Mouse (Mus musculus) urinary bladder, adult 2 months (tissue): Measurements from ENCODE around the gene Nfia. TPM values are rescaled to one million over a fixed set of nuclear protein-coding genes. Genes with fewer than 3 reads are reported as not detected.
A peak's percentile ranks its signal among the peaks of the same experiment; 100 is the strongest.

Experiments used
- DNase-seq: peaks from one replicate; pipeline ENCODE4 v3.0.0; 2022; ENCODE audit warnings: low spot score
- polyA plus RNA-seq: library from polyadenylated mRNA; depleted of rRNA; stranded (reverse); fragments of >200 nt; gene quantifications from 2 replicates; pipeline ENCODE4 v1.2.3, GENCODE M21; 2012

The Nfia gene
- polyA plus RNA-seq, 1 experiment: 19.6 TPM

DNA sequence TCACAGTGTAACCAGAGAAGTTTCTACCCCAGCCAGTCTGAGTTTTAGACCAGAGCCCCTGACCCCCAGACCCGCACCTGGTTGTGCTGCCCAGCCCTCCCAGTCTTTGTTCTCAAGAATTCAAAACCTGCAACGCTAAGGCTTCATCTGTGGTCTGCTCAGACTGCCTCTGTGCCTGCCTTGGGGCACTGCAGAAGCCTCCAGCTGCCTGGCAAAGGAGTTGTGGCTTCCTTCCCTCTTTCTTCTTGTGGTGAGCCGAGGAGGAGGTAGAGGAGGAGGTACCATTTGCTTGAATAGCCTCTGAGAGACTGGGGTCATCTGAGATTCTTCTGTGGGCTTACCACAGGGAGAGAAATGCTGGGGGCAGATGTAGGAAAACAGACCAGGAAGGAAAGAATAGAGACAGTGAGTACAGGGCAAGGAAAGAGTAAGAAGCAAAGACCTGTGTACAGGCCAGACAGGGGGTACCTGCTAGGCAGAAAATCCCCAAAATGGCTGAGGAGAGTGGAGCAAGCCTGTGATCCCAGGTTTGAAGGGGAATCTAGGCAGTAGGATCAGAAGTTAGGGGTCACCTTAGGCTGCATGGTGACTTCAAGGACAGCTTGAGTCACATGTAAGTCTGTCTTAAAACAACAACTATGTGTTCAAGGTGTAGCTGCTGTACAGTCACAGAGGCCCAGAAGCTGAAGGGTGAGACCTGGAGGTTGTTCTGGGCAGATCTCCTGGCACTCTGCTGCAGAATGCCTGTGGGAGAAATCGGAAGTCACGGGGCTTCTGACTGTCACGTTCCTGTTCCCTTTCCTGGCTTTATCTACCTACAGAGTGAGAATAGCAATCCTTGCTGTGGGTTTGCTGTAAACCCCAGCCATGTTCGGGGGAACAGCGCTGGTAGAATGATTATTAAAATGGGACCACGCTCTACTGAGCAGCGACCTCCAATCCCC, 328.9 kb downstream of the Nfia start:
- DNase-seq: no peak

DNA sequence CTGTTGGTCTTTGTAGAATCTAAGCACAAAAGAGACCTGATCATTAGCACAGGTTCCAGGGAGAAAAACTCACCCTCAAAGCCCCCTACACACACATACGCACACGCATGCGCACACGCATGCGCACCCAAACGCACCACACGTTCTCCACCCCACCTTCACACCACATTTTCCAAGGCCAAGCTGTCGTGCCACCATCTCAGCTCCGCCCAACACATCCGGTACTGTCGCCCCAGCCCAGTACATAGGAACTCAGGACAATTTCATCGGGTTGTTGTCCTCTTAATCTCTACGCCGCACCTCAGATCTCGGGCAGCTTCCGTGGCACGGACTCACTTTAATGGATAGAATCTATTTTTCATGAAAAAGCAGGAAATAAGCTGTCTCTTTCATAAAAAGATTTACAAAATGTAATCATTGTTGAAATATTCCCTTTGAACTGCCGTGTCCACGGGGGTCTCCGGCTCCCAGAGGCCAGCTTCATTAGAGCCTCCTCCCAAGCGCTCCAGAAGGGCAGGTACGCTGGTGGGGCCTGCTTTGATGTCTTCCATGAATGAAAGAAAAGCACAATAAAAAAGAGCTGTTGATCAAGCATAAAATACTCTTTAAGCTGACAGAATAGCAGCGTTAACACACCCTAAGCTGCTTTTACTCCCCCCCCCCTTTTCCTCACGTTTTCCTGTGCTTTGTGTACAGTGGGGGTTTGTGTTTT, 330.2 kb downstream of the Nfia start:
- DNase-seq: no peak

DNA sequence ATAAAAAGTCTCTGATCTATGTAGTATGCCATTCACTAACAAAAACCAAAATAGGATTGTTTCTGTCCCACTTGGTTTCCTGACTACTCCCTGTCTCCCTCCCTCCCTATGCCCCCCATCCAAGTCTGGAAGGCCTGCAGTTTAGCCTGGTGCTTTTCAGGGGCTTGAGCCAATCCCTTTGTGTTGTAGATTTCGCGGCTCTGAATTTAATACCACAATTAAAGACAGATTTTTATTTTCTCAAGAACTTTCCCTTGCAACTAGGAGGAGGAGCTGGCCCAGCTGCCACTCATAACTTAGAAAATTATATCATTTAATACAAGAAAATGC, 330.8 kb downstream of the Nfia start:
- no peak for DNase-seq

DNA sequence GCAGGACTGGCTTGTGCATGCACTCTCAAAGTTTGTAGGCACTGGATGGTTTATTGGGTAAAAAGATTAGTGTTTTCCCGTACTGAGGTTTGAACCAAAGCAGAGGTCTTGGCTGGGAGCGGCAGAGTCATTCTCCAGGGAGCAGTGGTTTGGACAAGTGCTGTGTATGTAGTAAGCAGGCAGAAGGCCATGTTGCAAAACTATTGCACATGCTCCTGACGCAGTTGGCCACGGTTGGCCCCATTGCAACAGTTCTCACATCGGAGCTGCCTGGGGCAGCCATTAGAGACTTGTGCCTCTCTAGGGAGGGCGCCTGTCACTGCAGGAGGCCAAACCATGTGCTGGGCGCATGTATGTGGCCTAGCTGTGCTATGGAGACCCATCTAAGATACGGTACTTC, 331.6 kb downstream of the Nfia start:
- DNase-seq: peak; percentile 32

DNA sequence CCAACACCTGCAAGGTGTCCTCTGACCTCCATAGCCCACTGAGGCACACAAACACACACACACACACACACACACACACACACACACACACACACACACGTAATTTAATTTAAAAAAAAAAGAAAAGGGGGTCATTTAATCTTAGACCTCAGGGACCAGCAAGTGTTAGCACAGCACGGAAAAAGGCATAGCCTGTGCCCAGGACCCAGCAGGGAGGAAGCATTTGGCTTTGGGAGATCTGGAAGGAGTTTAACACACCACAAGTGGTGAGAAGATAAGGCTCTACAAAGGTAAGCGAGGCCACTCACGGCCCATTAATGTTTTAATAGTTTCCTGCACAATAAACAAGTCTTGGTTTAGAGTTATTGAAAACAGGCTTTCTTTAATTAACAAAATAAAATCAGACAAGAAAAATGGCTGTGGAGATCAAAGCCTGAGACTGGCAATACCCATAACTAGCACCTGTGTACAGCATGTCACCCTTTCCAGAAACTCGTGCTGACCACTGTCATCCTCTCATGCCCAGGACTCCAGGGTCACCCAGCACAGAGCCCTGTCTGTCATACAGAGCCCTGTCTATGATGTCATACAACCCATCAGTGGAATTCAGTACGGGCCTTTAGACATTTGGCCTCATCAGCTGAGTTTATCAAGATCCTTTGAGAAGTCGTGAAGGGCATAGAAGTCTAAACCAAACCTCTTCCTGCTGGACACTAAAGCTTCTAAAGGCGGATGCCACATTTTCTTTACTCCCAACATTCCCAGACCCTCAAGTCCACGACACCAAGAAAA, 332.6 kb downstream of the Nfia start:
- DNase-seq: no peak

DNA sequence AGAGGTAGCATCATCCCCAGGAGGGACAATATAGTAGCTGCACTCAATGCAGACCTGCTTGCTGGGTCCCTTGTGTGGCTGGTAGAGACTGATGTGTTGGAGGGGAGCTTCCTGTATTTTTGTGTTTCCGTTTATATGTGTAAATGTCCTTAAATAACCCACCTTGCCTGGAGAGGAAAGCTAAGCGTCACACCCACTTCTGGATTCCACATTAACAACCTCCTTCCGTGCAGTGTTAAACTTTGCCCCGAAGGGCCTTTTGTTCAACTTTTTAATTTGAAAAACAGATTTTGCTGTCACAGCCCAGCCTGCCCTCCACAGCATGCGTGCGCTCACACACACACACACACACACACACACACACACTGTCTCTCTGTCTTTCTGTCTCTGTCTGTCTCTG, 333.4 kb downstream of the Nfia start:
- no peak for DNase-seq

DNA sequence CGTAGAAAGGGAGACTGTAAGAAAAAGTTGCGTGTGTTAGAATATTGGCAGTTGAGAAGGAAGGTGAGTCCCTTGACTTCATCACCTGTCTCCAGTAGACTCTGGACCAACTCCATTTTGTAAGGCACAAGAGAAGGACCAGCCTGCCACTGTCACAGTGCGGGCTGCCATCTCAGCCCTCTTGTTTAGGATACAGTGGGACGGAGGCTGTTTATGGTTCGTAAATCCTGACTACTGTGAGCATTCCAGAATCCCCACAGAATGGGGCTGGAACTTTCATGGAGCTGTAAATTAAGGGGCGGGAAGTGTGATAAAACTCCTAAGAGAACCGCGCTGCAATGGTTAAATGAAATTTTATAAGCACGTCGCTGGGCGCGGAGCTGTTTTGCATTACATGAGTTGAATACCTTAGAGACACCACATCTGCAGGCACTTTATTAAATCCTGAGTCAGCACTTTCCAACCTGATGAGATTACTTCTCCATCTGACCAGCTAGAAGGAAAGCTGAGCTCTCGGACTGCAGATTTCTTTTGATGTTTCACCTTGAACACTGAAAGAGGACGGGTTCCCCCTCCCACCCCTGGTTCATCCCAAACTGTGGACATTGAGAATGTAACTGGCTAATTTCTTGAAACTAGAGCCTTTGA, 334.0 kb downstream of the Nfia start:
- no peak for DNase-seq

DNA sequence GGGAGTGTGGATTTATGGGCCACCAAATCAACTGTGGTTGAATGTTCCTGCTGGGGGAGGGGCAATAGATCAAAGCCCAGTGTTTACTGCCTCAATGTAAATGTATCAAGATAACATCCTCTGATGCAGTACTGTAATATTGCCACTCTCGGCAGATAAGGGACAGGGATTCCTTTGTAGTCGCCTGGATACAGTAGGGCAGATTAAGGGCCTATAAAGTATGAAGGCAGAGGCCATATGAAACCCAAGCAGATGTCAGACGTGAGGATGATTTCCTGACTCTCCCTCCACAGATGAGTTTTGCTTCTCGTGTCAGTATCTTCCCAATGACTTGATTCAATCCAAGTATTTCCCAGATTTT, 334.5 kb downstream of the Nfia start:
- no peak for DNase-seq

DNA sequence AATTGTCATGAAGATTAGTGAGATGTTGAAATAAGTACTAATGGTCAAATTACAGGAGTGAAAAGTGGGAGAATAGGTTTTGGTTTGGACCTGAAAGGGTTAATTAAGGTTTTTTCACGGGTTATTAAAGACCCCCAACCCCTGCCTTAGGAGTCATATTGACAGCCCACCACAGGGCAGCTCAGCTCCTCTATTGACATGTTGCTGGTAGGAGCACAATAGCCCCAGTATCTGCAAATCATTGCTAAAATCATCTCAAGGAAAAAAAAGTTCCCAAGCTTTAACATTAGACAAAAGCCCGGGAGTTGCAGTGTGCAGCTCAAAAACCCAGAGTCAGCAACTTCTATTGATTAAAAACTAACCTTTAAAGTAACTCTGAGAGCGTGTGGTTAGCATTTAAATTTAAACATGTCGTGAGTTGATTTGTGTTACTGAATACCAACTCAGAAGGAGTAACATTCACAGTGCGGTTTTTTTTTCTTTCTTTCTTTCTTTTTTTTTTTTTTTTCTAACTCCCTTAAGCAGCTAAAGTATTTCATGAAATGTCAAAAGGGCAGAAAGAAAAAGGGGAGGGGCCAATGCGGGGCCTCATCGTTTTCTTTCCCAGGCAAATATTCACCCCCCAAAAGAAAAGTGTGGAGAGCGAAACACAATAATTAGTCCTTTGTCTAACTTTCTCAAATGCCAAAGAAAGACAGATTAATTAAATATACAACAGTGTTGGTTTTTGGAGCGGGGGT, 335.6 kb downstream of the Nfia start:
- DNase-seq: no peak

DNA sequence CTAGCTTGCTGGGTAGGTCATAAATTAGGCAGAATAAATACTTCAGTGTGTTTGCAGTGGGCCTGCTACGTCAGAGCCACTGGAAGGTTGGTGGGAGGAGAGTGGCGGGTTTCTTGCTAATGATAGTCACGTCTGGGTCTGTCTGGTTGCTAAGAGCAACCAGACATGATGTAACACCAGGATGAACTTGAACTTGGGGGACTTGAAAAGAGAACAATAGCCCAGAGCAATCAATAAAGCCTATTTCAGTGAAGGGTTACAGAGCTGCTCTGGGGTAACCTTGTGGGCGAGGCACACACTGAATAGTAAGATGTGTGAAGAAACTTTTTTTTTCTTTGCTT, 336.1 kb downstream of the Nfia start:
- no peak for DNase-seq

DNA sequence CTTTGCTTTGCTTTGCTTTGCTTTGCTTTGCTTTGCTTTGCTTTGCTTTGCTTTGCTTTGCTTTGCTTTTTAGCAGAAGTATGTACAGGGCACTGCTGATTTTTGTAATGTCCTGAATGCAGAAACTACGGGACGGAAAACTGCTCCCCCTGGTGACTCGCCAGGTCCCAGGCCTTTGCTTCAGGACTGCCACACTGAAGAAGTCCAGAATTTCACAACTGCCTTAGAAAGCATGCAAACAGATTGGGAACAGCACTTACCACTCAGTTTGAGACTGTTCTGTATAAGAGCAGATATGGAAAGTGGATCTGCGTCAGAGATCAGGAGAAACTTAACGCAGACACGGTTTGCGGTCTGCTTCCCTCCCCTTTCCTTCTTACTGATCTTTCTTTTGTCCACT, 336.5 kb downstream of the Nfia start:
- peak; percentile 30 for DNase-seq

DNA sequence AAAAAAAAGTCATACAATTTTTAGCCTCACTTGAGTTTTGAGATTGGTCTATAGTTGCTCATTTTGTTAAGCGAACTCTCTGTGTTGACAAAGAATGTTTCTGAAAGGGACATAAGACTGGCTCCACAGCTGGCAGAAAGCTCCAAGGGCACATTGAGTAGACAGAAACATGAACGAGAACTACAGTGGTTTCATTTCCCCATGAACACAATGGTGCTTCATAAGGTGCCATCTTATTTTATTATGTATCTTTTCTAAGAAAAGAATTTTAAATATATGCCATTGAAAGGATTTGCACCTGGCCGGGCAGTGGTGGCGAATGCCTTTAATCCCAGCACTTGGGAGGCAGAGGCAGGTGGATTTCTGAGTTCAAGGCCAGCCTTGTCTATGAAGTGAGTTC, 337.4 kb downstream of the Nfia start:
- no peak for DNase-seq

DNA sequence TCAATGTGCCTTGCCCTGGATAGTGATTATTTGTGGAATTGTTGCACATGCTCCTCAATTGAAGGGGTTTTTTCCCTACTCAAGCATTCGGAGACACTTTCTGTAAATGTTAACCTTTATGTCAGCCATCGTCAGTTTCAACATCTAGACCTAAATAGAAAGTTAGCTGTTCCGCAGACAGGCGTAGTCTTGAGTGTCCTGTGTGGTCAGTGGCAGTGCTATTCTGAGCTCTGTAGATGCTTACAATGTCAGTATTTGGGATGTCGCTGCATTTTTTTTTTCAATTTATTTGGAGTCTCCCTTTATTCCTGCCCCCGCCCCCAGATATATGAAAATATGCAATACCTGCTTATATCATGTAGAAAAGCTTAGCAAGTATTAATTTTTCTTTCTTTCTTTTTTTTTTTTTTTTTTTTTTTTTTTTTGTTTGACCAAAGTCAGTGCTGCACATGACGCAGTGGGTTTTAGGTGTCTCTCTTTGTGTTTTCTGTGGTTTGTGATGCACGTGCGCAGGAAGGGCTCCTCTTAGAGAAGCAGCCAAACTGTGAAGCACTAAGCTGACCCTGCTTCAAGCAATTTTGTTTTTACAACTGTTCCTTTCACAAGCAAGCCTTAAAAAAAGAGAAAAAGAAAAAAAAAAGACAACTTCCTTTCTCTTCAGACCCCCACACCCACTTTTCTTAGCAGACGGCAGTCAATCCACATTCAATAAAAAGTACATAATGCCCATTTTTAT, 340.9 kb downstream of the Nfia start:
- no peak for DNase-seq

DNA sequence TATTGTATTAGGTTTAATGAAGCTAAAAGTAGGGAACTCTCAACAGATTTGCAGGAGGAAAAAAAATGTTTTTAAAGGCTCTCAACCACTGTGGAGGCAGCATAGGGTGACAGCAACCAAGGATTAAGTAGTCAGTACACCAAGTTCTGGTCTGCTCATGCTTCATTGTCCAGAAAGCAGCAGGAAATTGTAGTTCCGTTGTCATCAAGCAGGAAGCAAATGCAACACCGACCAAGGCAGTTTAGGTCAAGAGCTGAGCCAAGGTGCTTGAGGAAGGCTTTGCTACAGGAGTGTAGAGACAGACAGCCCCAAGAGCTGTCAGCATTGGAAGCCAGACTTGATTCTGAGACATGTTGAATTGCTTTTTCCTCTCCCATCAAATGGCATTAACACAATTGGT, 342.4 kb downstream of the Nfia start:
- no peak for DNase-seq

DNA sequence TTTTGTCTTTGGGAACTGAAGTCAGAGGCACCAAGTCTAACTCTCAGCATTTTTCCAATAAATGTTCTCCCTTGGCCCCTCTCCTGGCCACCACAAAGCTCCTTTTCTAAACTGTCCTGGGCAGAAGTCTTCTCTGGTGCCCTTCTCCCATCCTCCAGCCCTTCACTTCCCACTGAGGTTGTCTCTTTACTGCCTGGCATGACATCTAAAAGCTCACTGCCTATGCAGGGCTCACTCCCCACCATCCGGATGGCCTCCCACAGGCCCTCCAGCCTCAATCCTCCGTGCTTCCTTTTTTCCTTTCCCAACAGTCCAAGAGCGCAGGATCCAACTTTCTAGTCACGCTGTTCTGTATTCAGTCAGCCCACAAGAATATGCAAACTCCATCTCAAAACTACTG, 342.9 kb downstream of the Nfia start:
- DNase-seq: no peak

DNA sequence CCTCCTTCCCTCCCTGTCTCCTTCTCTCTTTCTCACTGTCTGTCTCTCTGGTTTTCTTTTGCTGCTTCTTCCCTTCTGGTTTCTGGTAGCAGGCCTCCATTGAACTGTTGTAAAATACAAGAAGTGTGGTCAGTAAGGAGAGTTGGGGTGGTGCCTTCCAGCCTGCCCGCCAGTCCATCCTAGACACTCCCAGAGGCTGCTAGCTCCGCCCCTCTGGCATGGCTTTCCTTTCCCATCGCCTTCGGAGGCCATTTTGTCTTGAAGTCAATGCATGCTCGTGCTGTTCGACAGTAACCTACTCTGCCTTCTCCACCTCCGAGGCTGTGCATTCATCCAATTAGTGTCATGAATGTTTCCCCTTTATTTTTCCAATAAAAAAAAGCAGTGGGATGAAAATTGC, 343.5 kb downstream of the Nfia start:
- no peak for DNase-seq

DNA sequence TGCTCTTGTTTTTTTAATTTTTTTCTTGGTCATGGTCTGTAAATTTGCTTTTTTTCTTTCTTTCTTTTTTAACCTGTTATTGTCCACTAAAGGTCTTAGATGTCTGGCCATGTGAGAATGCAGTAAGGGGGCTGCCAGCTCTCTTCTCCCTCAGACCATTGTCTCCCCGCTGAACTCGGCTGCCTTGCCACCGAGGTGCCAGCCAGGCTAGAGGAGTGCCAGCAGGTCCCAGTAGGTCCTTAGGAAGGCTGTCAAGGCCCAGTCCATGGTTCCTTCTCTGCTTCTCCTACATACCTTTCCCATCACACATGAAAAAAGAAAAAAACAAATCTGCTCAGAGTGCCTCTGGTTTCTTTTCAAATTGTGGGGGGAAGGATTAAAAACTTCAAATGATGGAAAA, 345.6 kb downstream of the Nfia start:
- no peak for DNase-seq

DNA sequence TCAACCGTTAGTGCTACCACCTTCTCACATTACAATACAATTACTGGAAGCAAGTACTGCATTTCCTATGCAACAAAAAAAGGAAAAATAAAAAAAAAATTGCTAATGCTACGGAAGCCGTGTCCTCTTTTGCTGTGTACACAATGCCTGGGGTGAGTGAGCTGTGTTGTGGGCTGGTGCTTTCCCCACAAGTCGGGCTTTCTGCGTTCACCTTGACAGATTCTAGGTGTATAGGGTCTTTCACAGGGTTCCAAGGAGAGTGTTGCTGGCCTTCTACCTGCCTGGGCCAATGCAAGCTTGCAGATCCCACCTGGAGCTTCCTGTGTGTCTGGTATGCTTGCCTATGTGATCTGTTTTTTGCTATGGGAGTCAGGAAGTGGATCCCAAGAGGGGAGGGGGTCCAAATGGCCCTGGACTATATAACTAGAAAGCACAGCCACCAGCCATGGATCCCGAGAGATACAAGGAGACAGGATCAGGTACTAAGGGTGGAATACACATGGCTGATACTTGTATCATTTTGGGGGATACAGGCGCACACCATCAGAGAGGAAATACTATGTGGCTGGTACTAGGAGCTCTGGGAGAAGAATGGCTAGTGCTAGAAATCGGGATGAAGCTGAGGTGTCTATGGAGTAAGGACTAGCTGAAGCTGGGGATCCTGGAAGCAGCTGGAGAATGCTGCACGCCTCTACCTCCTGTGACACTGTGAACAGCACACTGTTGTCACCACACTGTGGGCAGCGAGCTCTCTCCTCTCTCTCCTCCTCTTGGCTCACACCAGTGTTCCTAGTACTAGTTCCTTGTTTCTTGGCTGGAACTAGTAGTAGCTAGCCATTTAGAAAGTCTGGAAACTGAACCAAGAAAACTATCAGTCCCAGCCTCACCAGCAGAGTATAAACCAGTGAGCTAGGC, 346.5 kb downstream of the Nfia start:
- DNase-seq: no peak

DNA sequence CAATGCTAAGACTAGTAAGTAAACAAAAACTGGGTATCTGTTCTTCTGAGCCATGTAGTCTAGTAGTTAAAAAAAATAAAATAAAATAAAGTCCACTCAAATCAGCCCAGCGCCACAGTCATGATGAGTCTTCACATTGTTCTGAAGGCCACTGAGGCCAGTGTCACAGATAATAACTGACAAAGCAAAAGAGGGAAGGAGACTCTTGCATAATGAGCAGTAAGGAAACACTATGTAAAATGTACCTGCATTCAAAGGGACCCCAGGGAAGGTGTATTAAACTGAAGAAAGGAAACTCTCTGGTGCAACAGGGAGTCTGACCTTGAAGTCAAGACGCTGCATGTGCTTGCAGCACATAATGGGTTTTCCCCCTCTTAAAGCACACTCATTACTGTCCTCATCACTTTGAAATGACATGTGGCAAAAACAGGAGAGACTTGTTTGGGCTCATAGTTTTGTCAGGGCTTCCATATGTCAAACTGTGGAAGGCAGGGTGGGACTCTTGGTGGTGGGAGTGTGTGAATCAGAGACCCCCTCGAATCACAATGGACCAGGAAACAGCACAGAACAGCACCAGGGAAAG, 347.5 kb downstream of the Nfia start:
- no peak for DNase-seq
